Mouse (Mus musculus) spleen, adult 2 months (tissue): Measurements from ENCODE around the gene Zfp870.

ENCODE experiments used
- CTCF ChIP-seq: fragments of 200-500 bp; IDR thresholded peaks from 2 replicates; pipeline ENCODE4 v1.5.1; 2011; ENCODE audit warnings: mild to moderate bottlenecking, inconsistent platforms; ENCODE audit not compliant: insufficient read depth, insufficient read length, insufficient replicate concordance; ENCODE audit errors: extremely low read depth
- POLR2A ChIP-seq: fragments of 200-500 bp; IDR thresholded peaks from 2 replicates; pipeline ENCODE4 v1.6.1; 2011; ENCODE audit warnings: low read depth, low read length, inconsistent platforms

DNA sequence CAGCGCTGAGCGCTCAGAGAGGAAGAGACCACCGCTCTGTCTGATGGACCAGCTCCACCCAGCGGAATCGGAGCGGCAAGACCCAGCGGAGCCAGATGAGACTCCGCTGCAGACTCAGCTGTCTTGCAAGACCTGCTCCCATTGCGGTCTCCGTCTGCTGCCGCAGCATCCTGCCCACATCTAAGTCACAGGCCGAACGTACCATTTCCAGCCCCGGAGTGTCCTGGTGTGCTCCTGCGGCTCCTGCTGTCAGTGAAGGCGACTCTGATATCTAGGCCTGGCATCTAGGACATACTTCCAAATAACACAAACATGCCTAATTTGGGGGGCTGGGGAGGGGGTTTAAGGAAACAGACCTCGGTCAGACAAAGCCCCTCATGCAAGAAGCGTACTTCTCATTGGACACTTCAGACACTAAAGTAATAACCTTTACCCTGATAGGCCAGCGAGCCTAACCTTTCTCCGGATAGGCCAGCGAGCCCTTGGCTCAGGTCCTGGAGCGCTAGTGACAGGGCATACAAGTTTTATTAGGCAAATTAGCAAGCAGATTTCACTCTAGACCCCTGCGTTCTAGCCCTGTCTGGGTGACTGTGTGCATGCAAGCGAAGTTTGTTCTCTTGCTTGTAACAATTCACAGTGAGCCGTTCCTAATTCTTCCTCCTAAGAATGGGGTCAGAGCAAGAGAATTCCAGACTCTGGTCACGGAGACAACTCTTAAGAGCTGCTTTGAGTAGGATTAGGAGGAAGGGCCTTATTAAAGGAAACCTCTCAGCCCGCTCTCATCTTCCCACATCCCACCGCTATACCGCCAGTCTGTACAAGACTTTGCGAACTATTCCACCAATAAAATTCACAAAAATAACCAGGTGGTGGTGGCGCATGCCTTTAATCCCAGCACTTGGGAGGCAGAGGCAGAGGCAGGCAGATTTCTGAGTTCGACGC lies at the start of gene Zfp870:
- TF ChIP-seq CTCF, result peak; percentile 37; the same call in 1 of the 2 replicates
- no peak for TF ChIP-seq POLR2A
